Mouse (Mus musculus) retina, adult 2 months (tissue): ENCODE data around the gene Acsm4.
A peak's percentile ranks its signal among the peaks of the same experiment; 100 is the strongest.
"Not testable (repeated sequence)": the region's sequence is repeated elsewhere in the genome, so short reads cannot be mapped to it uniquely, and the experiment has no call there.

Experiments used
- DNase-seq: peaks from one replicate; pipeline ENCODE4 v3.0.0-alpha.2; 2012; ENCODE audit warnings: low read depth, low spot score

Gene Acsm4

DNA sequence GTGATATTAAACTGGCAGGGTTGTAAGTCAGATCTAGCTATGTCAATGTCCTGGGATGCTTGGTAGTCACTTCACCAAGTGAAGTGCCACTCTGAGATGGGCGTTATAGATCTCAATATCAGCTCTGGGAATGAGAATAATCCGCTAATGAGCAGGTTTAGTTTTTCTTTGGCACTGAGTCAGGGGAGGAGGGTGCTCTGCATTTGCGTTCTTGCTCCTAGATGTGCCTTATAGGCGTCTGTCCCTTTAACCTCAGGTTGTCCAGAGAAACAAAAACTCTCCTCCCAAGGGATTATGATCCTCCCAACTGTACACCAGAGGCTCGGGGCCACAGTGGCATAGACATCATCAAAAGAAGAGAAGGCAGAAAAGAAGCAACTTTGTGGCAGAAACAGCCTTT lies at the start of gene Acsm4:
Acsm4 (plus strand) TSS at position 301 of the 400 bp plus-strand sequence.
- DNase-seq = no peak

GRCm38 (mm10) chr7:119642307-119642706 lies 47.5 kb upstream of the Acsm4 start:
- DNase-seq = no peak

DNA sequence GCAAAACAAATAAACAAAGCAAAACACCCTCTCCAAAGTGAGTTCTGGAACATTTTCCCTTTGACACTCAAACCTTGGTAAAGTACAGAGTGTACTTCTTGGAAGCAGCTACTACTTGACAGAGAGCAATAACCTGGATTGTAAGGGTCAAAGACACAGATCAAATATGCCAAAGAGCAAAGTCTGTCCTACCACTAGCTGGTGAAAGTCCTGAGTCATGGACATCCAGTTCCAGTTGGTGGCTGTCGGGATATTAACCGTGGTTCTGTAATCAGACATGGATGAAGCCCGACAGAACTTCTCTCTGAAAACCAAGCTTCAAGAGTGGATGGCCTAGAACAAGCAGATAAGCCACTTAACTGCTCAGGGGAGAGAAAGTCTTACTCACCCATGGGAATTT lies 21.9 kb upstream of the Acsm4 start:
- no peak for DNase-seq

DNA sequence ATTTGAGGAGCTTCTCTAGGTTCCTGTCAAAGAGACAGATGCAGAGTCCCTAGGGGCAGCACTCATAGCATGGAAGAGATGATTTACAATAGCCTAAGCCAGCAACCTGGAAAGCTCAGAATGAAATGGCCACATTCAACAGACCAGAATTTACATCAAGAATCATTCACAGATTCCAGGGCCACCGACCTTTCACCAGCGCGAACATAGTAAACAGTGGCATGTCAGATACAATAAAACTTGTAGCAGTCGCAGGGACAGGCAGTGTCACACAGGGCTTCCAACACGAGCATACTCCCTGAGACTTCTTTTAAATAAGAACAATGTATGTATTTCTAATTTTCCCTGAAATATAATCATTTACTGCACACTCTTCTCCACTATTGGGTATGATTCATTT lies 19.4 kb upstream of the Acsm4 start:
- no peak for DNase-seq

GRCm38 (mm10) chr7:119670925-119671324 lies 18.9 kb upstream of the Acsm4 start:
- DNase-seq = no peak

DNA sequence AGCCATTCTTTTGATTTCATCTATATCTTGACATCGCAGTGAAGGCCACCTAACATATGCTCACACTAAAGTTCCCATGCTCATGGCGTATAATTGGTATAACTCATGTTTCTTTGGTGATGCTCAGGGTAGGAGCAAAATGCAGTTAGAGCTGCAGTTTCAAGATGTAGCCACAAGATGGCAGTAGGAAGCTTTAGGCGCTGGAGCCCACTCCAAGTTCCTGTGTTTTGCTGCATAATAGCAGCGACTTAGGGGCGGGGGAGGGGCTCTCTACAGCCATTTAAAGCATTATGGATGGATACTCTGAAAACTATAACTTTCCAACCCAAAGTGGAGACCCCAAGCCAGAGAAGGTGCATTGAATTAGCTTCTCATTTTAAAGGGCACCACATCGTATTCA lies 16.4 kb upstream of the Acsm4 start:
- DNase-seq = peak; percentile 3

DNA sequence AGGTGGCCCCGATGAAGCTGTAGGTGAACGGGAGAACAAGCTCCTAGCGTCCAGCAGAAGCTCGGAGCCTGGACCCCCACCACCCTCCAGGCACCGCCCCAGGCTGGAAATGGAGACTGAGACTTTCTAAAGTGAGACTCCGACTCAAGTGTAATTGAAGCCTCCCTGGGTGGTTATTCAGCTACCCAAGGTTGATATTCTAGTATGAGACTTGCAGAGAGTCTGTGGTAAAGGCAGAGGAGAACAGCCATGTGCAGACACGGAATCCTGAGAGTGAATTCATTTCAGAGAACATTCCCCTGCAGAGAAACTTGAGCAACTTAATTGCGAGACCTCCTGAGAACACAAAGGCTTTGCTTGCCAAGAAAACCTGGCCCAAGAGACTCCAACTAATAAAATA lies 9.7 kb upstream of the Acsm4 start:
- DNase-seq = no peak

- no peak for DNase-seq
Measured at GRCm38 (mm10) chr7:119682699-119683098, 7.1 kb upstream of the Acsm4 start.

DNA sequence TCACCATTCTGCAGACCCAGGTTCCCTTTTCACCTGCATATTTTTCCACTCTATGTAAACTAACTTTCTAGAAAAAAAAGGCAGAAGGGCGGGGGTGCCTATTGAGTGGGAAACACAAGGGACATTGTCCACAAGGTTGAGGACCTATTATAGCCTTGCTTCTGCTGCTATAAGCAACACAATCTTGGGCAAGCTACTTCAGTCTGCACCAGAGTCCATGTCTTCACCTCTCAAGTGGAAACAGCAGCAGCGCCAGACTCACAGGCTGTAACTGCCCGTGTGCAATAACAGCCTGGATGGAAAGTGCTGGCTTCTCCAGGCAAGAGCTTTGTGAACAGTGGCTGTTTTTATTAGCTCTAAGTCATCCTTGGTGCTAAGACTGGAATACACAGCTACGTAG lies 2.5 kb downstream of the Acsm4 start:
- no peak for DNase-seq

DNA sequence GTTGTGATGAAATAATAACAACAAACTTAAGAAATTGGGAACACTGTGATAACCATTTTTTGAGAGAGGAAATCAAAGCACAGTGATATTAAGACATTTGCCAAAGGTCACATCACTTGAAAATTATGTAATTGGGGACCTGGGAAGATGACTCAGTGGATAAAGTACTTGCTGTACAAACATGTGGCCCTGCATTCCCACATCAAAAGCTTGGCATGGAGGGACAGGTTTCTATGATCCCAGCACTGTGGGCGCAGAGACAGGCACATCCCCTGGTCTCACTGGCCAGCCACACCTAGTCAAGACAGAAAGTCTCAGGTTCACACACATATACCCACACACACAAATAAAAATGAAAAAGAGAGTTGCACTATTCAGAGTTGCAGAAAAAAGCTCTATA lies 5.1 kb downstream of the Acsm4 start:
- no peak for DNase-seq

DNA sequence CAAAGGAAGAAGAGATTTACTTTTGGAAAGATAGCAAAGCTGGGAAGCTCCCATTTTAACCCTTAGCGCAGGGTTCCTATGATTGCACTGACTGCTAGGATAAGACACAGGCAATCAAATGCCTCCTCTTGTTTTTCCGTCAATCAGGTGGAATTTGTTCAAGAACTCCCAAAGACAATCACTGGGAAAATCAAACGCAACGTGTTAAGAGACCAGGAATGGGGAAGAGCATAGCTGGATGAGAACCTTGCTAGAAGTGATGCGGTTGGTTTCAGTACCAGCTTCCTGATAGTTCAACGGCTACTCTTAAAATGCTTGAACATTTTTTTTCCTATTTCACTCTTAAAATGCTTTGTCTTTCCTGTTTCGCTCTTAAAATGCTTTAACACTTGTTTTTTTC lies 24.3 kb downstream of the Acsm4 start:
- no peak for DNase-seq

- DNase-seq = peak; percentile 85
Measured at GRCm38 (mm10) chr7:119720253-119720946, 30.6 kb downstream of the Acsm4 start, which contains the start of gene Thumpd1. Gene Thumpd1 (minus strand): TSS chr7:119720798.

GRCm38 (mm10) chr7:119720947-119721310 lies 31.1 kb downstream of the Acsm4 start:
- DNase-seq = no peak

DNA sequence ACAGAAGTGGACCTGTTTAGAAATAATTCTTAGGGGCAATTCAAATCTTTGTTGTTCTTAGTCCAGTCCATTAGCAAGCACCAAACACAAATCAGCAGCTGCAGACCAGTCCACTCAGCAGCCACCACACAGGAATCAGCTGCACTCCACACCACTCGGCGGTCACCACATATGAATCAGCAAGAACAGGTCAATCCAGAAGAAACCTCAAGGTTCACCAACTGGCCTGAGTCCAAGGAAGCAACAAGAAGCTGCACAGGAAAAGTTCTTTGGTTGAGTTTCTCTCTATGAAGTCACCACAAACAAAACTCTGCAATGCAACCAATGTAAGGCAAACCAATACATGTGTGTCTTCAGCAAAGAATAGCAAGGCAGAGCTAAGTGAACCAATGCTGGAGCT lies 37.8 kb downstream of the Acsm4 start:
- DNase-seq = no peak

GRCm38 (mm10) chr7:119731262-119731661 lies 41.4 kb downstream of the Acsm4 start:
- not testable (repeated sequence) for DNase-seq

DNA sequence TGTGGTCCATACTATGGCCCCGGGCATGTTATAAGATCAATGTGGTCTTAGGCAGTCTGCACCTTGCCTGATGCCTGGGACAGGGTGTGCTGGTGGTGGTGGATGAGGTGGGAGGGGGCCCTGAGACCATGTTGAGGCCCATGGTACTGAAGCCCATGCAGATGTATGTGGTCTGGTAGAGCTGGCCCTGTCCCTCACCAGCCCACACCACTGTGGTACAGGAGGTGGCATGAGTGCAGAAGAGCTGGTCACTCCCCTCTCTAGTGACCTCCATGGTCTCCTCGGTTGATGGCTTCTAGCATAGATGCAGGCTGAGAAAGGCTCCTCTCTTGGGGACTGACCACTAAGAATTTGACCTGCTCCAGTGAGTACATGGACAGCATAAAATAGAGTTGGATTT lies 49.1 kb downstream of the Acsm4 start:
- DNase-seq = no peak

DNA sequence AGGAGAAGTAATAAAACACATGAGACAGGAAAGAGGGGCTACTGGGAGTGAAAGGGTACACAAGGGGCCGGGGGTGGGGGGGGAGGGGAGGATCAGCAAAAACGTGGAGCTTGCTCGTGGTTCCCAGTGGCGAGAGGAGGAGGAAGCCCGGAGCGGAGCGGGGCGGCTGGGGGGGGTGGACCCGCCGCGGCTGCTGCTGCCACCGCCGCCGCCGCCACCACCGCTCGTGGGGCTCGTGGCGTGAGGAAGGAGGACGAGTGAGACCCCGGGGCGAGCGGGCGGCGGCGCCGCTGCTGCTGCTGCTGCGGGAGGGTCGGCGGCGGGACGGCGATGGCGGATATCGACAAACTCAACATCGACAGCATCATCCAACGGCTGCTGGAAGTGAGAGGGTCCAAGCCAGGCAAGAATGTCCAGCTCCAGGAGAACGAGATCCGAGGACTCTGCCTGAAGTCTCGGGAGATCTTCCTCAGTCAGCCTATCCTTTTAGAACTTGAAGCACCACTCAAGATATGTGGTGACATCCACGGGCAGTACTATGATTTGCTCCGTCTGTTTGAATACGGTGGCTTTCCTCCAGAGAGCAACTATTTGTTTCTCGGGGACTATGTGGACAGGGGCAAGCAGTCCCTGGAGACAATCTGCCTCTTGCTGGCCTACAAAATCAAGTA lies 50.1 kb downstream of the Acsm4 start:
- not testable (repeated sequence) for DNase-seq

DNA sequence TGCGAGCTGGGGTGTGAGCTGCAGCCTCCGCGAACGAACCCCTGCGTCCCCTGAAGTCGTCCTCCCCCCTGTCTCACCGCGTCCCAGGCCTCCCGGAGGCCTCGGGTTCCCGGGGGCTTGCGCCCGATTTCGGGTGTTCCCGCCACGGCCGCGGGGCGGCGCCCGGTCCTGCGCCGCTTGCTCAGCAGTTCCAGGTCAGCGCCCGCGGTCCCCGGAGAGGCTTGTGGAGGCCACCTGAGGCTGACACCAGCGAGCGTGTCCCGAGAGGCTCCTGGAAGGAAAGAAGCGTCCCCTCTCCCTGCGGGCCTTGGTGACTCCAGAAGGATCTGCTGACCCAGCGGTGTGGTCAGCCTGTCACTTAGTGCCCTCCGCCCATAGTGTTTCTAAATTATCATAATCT lies 54.5 kb downstream of the Acsm4 start:
- no peak for DNase-seq

DNA sequence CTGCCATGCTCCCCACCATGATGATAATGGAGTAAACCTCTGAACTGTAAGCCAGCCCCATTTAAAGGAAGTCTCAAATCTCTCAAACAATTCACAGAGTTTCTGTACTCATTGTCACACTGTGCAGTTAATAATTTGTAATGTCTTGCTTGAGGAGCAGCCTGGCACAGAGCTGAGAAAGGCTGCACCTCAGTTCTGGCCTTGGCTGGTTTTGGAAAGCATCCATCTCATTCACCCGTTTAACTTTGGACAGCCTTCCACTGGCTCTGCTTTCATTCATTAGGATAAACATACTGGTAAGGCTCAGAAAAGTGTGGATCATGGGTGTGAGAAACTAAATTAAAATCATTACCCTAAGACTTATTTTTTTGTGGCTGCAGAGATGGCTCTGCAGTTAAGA lies 56.0 kb downstream of the Acsm4 start:
- no peak for DNase-seq

- DNase-seq = no peak
Measured at GRCm38 (mm10) chr7:119748761-119749160, 58.9 kb downstream of the Acsm4 start.

DNA sequence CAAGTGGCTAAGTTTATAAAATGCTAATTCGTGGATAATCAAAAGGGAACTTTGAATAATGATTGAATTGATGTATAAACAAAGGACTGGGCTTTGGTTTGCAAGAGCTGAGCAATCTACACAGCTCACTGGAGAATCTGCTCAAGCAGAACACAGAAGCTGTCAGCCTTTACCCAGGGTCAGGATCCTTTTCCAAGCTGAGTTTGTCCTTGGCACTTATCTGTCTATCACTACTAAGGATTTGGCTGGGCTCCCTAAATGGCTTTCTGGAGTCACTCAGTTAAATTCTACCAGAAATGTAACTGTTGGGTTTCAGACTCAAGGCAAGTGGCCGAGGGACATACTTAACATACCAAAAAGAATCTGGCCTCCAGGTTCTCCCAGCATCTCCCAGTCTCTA lies 60.1 kb downstream of the Acsm4 start:
- no peak for DNase-seq

- no peak for DNase-seq
Measured at GRCm38 (mm10) chr7:119753696-119754095, 63.9 kb downstream of the Acsm4 start.

DNA sequence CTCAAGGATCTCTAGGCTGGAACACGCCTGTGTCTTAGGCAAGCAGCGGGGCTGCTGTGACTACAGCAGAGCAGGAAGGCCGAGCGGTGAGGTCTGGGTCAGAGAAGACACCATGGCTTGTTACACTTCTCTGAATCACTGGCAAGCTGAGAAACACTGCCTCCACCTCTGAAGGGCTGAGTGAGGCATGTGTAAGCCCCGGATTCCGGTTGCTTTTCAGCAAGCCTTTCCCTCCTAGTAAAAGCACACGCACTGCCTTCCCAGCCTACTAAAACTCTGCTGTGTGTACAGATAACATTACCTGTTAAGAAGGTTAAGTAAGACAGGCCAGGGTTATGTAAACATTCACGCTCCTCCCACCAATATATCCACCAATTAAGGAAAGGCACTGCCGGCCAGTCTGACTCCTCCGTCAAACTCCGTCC lies 70.7 kb downstream of the Acsm4 start, which contains the start of gene Acsm3:
Acsm3 (plus strand) TSS at position 397 of the 425 bp plus-strand sequence.
- no peak for DNase-seq
